Mouse (Mus musculus) lung, embryonic 16.5 days (tissue): ENCODE results near the gene Sfi1. TPM values are rescaled to one million over a fixed set of nuclear protein-coding genes. Genes with fewer than 3 reads are reported as not detected.
A peak's percentile ranks its signal among the peaks of the same experiment; 100 is the strongest.
"Not testable (repeated sequence)": the region's sequence is repeated elsewhere in the genome, so short reads cannot be mapped to it uniquely, and the experiment has no call there.

Experiments used
- ATAC-seq: fragments of 200-750 bp; cut with Nextera tagmentation; 2 replicates; pipeline ENCODE4 v1.8.0; 2017; ENCODE audit warnings: low read depth, mild to moderate bottlenecking, moderate library complexity
- H3K27ac ChIP-seq: fragments of 300-500 bp; sonication (generic); 2 replicates; pipeline ENCODE4 v1.5.1; 2014; ENCODE audit warnings: mild to moderate bottlenecking, control low read depth, low read length
- H3K27me3 ChIP-seq: fragments of 300-500 bp; sonication (generic); 2 replicates; pipeline ENCODE4 v1.6.1; 2014; ENCODE audit warnings: low read depth, low read length, mixed read lengths; ENCODE audit not compliant: control insufficient read depth, insufficient read depth
- H3K36me3 ChIP-seq: fragments of 300-500 bp; sonication (generic); 2 replicates; pipeline ENCODE4 v1.6.1; 2014; ENCODE audit warnings: low read length; ENCODE audit not compliant: control insufficient read depth, insufficient read depth
- H3K4me1 ChIP-seq: fragments of 300-500 bp; sonication (generic); replicated peaks from 2 replicates; pipeline ENCODE4 v1.6.1; 2014; ENCODE audit warnings: low read length, mixed read lengths; ENCODE audit not compliant: control insufficient read depth, insufficient read depth
- H3K4me2 ChIP-seq: fragments of 300-500 bp; sonication (generic); 2 replicates; pipeline ENCODE4 v1.6.1; 2014; ENCODE audit warnings: low read depth, low read length, control low read depth
- H3K4me3 ChIP-seq: fragments of 300-500 bp; sonication (generic); 2 replicates; pipeline ENCODE4 v1.5.1; 2014; ENCODE audit warnings: mild to moderate bottlenecking, low read length, control low read depth
- H3K9ac ChIP-seq: fragments of 300-500 bp; sonication (generic); 2 replicates; pipeline ENCODE4 v1.6.1; 2014; ENCODE audit warnings: low read length, control low read depth
- H3K9me3 ChIP-seq: fragments of 300-500 bp; sonication (generic); 2 replicates; pipeline ENCODE4 v1.6.1; 2016; ENCODE audit warnings: low read length; ENCODE audit not compliant: control insufficient read depth
- WGBS: fragments of 180-500 bp; shearing (Covaris S2); extraction: QIAGEN DNeasy Blood & Tissue Kit; methylation state at CpG from one replicate; pipeline ENCODE4 v1.1.7; 2014; 5-methylcytosine and 5-hydroxymethylcytosine counted together
- polyA plus RNA-seq: library from polyadenylated mRNA; unstranded; fragments of >200 nt; fragmentation: Nextera tagmentation; extraction: Ambion mirVana; gene quantifications from 2 replicates; pipeline ENCODE4 v1.2.1, GENCODE M21; 2015

The Sfi1 gene
- polyA plus RNA-seq, 1 experiment from 2014 or later = 13.7 TPM

- H3K4me2 ChIP-seq, H3K4me3 ChIP-seq, H3K9me3 ChIP-seq, H3K27ac ChIP-seq, H3K27me3 ChIP-seq, H3K36me3 ChIP-seq, H3K4me1 ChIP-seq, H3K9ac ChIP-seq, ATAC-seq: not testable (repeated sequence)
- 79% methylated on average over 2 of the region's 2 CpGs for WGBS
Measured at GRCm38 (mm10) chr11:3138323-3138722, 54.9 kb downstream of the Sfi1 start.

- not testable (repeated sequence) for ATAC-seq, H3K27me3 ChIP-seq, H3K27ac ChIP-seq, H3K9me3 ChIP-seq, H3K4me2 ChIP-seq, H3K36me3 ChIP-seq, H3K4me1 ChIP-seq, H3K9ac ChIP-seq, H3K4me3 ChIP-seq
- WGBS = 91% methylated on average over 4 of the region's 4 CpGs
Measured at GRCm38 (mm10) chr11:3137279-3137678, 56.0 kb downstream of the Sfi1 start.

GRCm38 (mm10) chr11:3135956-3136355 lies 57.3 kb downstream of the Sfi1 start:
- H3K27ac ChIP-seq, H3K36me3 ChIP-seq, H3K4me3 ChIP-seq, H3K27me3 ChIP-seq, H3K9ac ChIP-seq, H3K4me1 ChIP-seq, H3K9me3 ChIP-seq, H3K4me2 ChIP-seq, ATAC-seq: not testable (repeated sequence)
- WGBS = 87% methylated on average over 3 of the region's 3 CpGs

- H3K27ac ChIP-seq, H3K9me3 ChIP-seq, H3K27me3 ChIP-seq, H3K4me1 ChIP-seq, H3K9ac ChIP-seq, H3K4me3 ChIP-seq, ATAC-seq, H3K4me2 ChIP-seq, H3K36me3 ChIP-seq: not testable (repeated sequence)
- WGBS = 88% methylated on average over 1 of the region's 7 CpGs
Measured at GRCm38 (mm10) chr11:3135391-3135790, 57.9 kb downstream of the Sfi1 start.

- H3K4me2 ChIP-seq, H3K9ac ChIP-seq, H3K27ac ChIP-seq, H3K27me3 ChIP-seq, H3K4me3 ChIP-seq, H3K36me3 ChIP-seq, H3K4me1 ChIP-seq, H3K9me3 ChIP-seq: not testable (repeated sequence)
- ATAC-seq = peak; percentile 13
- WGBS = no CpG with 5 or more reads among the region's 4 CpGs
Measured at GRCm38 (mm10) chr11:3133360-3133759, 59.9 kb downstream of the Sfi1 start.

GRCm38 (mm10) chr11:3132957-3133356 lies 60.3 kb downstream of the Sfi1 start:
- H3K27ac ChIP-seq = not testable (repeated sequence)
- peak; percentile 2; the same call in 1 of the 2 replicates for ATAC-seq
- WGBS = 89% methylated on average over 3 of the region's 3 CpGs

GRCm38 (mm10) chr11:3132001-3132400 lies 61.3 kb downstream of the Sfi1 start:
- ATAC-seq = peak; percentile 34
- not testable (repeated sequence) for H3K4me3 ChIP-seq

More at GRCm38 (mm10) chr11:3132957-3133356, 60.3 kb downstream of the Sfi1 start:
- H3K4me3 ChIP-seq, H3K4me2 ChIP-seq, H3K4me1 ChIP-seq, H3K27me3 ChIP-seq, H3K9ac ChIP-seq, H3K36me3 ChIP-seq, H3K9me3 ChIP-seq: not testable (repeated sequence)

GRCm38 (mm10) chr11:3129852-3130251 lies 63.4 kb downstream of the Sfi1 start:
- not testable (repeated sequence) for H3K9me3 ChIP-seq, H3K27me3 ChIP-seq, H3K4me2 ChIP-seq, ATAC-seq, H3K9ac ChIP-seq, H3K4me1 ChIP-seq, H3K36me3 ChIP-seq, H3K4me3 ChIP-seq, H3K27ac ChIP-seq
- 86% methylated on average over 5 of the region's 8 CpGs for WGBS

More at GRCm38 (mm10) chr11:3132001-3132400, 61.3 kb downstream of the Sfi1 start:
- not testable (repeated sequence) for H3K9ac ChIP-seq, H3K4me1 ChIP-seq, H3K27me3 ChIP-seq, H3K9me3 ChIP-seq, H3K4me2 ChIP-seq, H3K36me3 ChIP-seq, H3K27ac ChIP-seq
- 93% methylated on average over 7 of the region's 10 CpGs for WGBS

- H3K27me3 ChIP-seq, H3K9ac ChIP-seq, H3K27ac ChIP-seq, H3K9me3 ChIP-seq, H3K4me1 ChIP-seq, H3K36me3 ChIP-seq, ATAC-seq, H3K4me3 ChIP-seq, H3K4me2 ChIP-seq: not testable (repeated sequence)
- WGBS = 88% methylated on average over 2 of the region's 2 CpGs
Measured at GRCm38 (mm10) chr11:3129276-3129675, 64.0 kb downstream of the Sfi1 start.

- not testable (repeated sequence) for H3K36me3 ChIP-seq, H3K9ac ChIP-seq, H3K27ac ChIP-seq, H3K27me3 ChIP-seq, H3K9me3 ChIP-seq, H3K4me3 ChIP-seq, H3K4me1 ChIP-seq, H3K4me2 ChIP-seq
- peak; percentile 19 for ATAC-seq
- whole genome bisulfite sequencing = 87% methylated on average over 5 of the region's 7 CpGs
Measured at GRCm38 (mm10) chr11:3127303-3127795, 65.9 kb downstream of the Sfi1 start.
